Mouse (Mus musculus) embryonic facial prominence, embryonic 15.5 days (tissue): ENCODE measurements around the gene Olfr1448. TPM values are rescaled to one million over a fixed set of nuclear protein-coding genes. Genes with fewer than 3 reads are reported as not detected.
"Not testable (repeated sequence)": the region's sequence is repeated elsewhere in the genome, so short reads cannot be mapped to it uniquely, and the experiment has no call there.

Experiments
- ATAC-seq: fragments of 200-750 bp; cut with Nextera tagmentation; 2 replicates; pipeline ENCODE4 v1.8.0; 2017; ENCODE audit warnings: low read depth, moderate TSS enrichment; ENCODE audit not compliant: insufficient number of reproducible peaks, low FRiP score, low TSS enrichment
- H3K27ac ChIP-seq: fragments of 300-500 bp; sonication (generic); replicated peaks from 2 replicates; pipeline ENCODE4 v1.5.1; 2015; ENCODE audit warnings: mild to moderate bottlenecking, inconsistent platforms
- H3K27me3 ChIP-seq: fragments of 300-500 bp; sonication (generic); 2 replicates; pipeline ENCODE4 v1.6.1; 2015; ENCODE audit warnings: inconsistent platforms
- H3K36me3 ChIP-seq: fragments of 300-500 bp; sonication (generic); 2 replicates; pipeline ENCODE4 v1.6.1; 2015; ENCODE audit warnings: mild to moderate bottlenecking, inconsistent platforms
- H3K4me1 ChIP-seq: fragments of 300-500 bp; sonication (generic); 2 replicates; pipeline ENCODE4 v1.6.1; 2015; ENCODE audit warnings: inconsistent platforms
- H3K4me2 ChIP-seq: fragments of 300-500 bp; sonication (generic); replicated peaks from 2 replicates; pipeline ENCODE4 v1.6.1; 2015; ENCODE audit warnings: mild to moderate bottlenecking, inconsistent platforms
- H3K4me3 ChIP-seq: fragments of 300-500 bp; sonication (generic); replicated peaks from 2 replicates; pipeline ENCODE4 v1.5.1; 2015; ENCODE audit warnings: mild to moderate bottlenecking, inconsistent platforms
- H3K9ac ChIP-seq: fragments of 300-500 bp; sonication (generic); 2 replicates; pipeline ENCODE4 v1.6.1; 2015; ENCODE audit warnings: inconsistent platforms
- H3K9me3 ChIP-seq: fragments of 300-500 bp; sonication (generic); replicated peaks from 2 replicates; pipeline ENCODE4 v1.6.1; 2016; ENCODE audit warnings: inconsistent platforms
- WGBS: fragments of 180-500 bp; shearing (Covaris S2); methylation state at CpG from one replicate; pipeline ENCODE4 v1.1.7; 2015; 5-methylcytosine and 5-hydroxymethylcytosine counted together
- polyA plus RNA-seq: library from polyadenylated mRNA; unstranded; fragments of >200 nt; fragmentation: Nextera tagmentation; extraction: Ambion mirVana; gene quantifications from 2 replicates; pipeline ENCODE4 v1.2.1, GENCODE M21; 2015

Olfr1448 gene
- polyA plus RNA-seq, result 0.09 TPM in 1 of 2 replicates, not detected in the other

DNA sequence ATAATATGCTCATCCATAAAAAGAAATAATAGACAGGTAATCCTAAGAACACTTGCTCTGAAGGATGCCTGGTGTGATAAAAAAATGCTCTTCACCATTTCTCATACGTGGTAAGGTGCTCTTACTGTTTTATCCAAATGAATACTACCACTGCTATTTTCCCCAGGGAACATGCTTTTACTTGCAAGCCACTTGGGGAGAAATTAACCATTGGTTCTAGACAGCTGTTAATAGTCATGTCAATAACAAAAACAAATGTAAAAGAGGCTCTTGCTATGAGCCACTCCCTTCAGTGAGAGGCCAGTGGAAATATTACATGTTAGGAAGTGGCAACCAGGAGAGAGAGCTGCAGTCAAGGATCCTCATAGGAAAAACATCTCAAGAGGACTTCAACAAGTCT lies at the start of gene Olfr1448:
Gene Olfr1448 (minus strand): TSS at position 101 of the 400 bp plus-strand sequence.
- no peak within 1 kb of the TSS for H3K4me3 ChIP-seq
- H3K36me3 ChIP-seq, result no peaks in the 10 kb centered on the region
- H3K27me3 ChIP-seq, result no peaks in the 10 kb centered on the region
- no peaks in the 10 kb centered on the region for H3K4me1 ChIP-seq
- WGBS, result 72% methylated on average over 1 of the region's 1 CpGs
- ATAC-seq, result no peak
- H3K27ac ChIP-seq, result no peak within 1 kb of the TSS
- H3K4me2 ChIP-seq, result no peak within 1 kb of the TSS
- no peak within 1 kb of the TSS for H3K9ac ChIP-seq
- H3K9me3 ChIP-seq, result no peaks in the 10 kb centered on the region

DNA sequence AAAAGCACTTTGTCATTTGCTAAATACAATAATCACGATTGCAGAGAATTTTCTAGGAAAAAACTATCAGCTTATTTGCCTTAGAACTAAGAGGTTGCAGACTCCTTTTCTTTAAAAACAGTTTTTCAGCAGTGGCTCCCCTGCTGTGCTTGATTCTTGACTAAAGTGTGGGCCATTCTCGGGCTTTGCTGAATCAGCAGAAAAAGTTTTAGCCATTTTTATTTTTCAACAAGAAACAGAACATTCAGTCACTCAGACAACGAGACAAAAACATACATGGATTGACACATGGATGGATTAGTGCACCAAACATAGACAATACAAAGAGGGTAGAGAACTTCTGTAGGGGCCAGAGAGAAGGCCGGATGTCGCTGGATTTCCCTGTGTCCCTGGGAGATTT lies 45.9 kb upstream of the Olfr1448 start:
- H3K36me3 ChIP-seq, H3K9ac ChIP-seq, H3K4me2 ChIP-seq, H3K4me3 ChIP-seq, ATAC-seq, H3K9me3 ChIP-seq, H3K27ac ChIP-seq, H3K27me3 ChIP-seq, H3K4me1 ChIP-seq: not testable (repeated sequence)
- 79% methylated on average over 5 of the region's 5 CpGs for WGBS

DNA sequence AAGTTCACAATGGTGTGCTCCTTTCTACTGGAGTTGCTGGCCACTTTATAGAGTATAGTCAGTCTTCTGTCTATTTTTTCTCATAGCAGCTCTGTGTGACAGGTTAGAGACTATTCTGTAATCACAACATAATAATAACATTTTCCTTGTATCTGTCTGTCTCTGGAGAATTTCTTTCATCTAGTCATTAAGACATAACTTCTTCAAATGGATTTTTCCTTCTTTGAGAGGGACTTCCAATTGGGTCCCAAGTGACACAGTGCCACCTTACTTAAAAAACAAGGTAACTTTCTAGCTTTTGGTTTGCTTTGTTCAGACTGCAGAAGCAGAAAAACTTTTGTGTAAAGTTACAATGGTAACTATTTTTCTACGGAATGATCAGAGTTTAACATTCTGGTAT lies 25.7 kb upstream of the Olfr1448 start, which contains the start of gene Olfr1450:
Gene Olfr1450 (plus strand): TSS at position 301 of the 400 bp plus-strand sequence.
- Histone ChIP-seq H3K9me3 (no peaks in the 10 kb centered on the region), H3K27ac (no peak within 1 kb of the TSS), H3K27me3 (no peaks in the 10 kb centered on the region), H3K4me2 (no peak within 1 kb of the TSS), H3K4me1 (no peaks in the 10 kb centered on the region), H3K36me3 (no peaks in the 10 kb centered on the region), H3K4me3 (no peak within 1 kb of the TSS), H3K9ac (no peak within 1 kb of the TSS)
- no peak for ATAC-seq
- 89% methylated on average over 1 of the region's 1 CpGs for WGBS

DNA sequence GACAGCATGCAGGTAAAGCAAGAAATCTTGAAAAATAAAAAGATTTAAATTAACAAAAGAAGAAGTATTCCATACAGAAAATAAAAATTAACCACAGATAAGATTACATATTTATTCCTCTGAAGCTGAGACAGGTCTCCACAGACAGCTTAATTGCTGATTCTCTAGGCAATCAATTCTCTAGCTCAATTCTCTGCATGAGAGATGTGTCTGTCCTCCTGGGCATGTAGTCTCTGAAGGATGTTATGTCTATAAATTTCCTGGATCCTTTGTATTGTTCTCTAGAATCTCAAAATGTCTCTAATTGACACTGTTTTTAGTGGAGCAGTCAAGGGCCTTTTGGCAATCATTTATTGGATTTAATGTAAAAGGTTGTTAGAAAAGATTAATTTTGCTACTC lies 6.3 kb upstream of the Olfr1448 start, which contains the start of gene Olfr1449:
Gene Olfr1449 (plus strand): TSS at position 301 of the 400 bp plus-strand sequence.
- ATAC-seq, result no peak

DNA sequence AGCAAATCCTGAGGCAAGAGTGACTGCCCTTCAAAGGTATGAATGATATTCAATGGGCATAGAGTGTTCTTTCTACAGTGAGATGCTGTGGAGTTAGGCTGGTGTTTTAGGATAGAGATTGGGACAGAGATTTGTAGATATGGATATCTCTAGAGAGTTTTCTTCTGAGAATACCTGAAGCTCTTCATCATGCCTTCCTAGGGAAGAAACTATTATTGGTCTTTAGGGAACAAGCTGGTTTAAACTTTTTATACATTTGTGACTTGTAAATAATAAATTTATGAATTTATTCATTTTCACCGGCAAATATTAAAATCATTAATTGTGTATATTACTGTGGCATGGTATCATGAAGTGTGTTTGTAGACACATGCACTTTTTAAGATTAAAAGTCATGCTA lies 20.6 kb downstream of the Olfr1448 start, which contains the start of gene Olfr1447:
Gene Olfr1447 (minus strand): TSS at position 101 of the 400 bp plus-strand sequence.
- H3K9me3 ChIP-seq, result 0 out of 2 replicates have a peak, but pooled peaks cover under 1% of the 10 kb centered on the region
- no peak within 1 kb of the TSS for H3K27ac ChIP-seq
- no peak within 1 kb of the TSS for H3K4me3 ChIP-seq
- 90% methylated on average over 1 of the region's 1 CpGs for WGBS
- H3K36me3 ChIP-seq, result no peaks in the 10 kb centered on the region
- no peak within 1 kb of the TSS for H3K9ac ChIP-seq
- ATAC-seq, result no peak
- H3K4me1 ChIP-seq, result no peaks in the 10 kb centered on the region
- no peak within 1 kb of the TSS for H3K4me2 ChIP-seq
- H3K27me3 ChIP-seq, result no peaks in the 10 kb centered on the region

More for the DNA sequence above, 6.3 kb upstream of the Olfr1448 start, which contains the start of gene Olfr1449:
- H3K4me2 ChIP-seq, result no peak within 1 kb of the TSS
- no peaks in the 10 kb centered on the region for H3K4me1 ChIP-seq
- H3K9ac ChIP-seq, result no peak within 1 kb of the TSS
- H3K27me3 ChIP-seq, result no peaks in the 10 kb centered on the region
- H3K36me3 ChIP-seq, result no peaks in the 10 kb centered on the region
- no peaks in the 10 kb centered on the region; the same call in 1 of the 2 replicates for H3K9me3 ChIP-seq
- H3K27ac ChIP-seq, result no peak within 1 kb of the TSS
- no peak within 1 kb of the TSS for H3K4me3 ChIP-seq

DNA sequence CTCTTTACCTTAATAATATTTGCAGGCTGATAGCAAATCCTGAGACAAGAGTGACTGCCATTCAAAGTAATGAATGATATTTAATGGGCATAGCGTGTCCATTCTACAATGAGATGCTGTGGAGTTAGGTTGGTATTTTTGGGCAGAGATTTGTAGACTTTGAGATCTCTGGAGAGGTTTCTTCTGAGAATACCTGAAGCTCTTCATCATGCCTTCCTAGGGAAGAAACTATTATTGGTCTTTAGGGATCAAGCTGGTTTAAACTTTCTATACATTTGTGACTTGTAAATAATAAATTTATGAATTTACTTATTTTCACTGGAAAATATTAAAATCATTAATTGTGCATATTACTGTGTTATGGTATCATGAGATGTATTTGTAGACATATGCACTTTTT lies 30.8 kb downstream of the Olfr1448 start, which contains the start of gene Olfr1446:
Gene Olfr1446 (minus strand): TSS at position 101 of the 400 bp plus-strand sequence.
- no peaks in the 10 kb centered on the region for H3K27me3 ChIP-seq
- no peak for ATAC-seq
- H3K4me3 ChIP-seq, result no peak within 1 kb of the TSS
- whole genome bisulfite sequencing, result 85% methylated on average over 1 of the region's 1 CpGs
- H3K4me1 ChIP-seq, result no peaks in the 10 kb centered on the region
- no peak within 1 kb of the TSS for H3K9ac ChIP-seq
- no peak within 1 kb of the TSS for H3K4me2 ChIP-seq
- no peaks in the 10 kb centered on the region for H3K36me3 ChIP-seq
- no peaks in the 10 kb centered on the region for H3K9me3 ChIP-seq
- no peak within 1 kb of the TSS for H3K27ac ChIP-seq

DNA sequence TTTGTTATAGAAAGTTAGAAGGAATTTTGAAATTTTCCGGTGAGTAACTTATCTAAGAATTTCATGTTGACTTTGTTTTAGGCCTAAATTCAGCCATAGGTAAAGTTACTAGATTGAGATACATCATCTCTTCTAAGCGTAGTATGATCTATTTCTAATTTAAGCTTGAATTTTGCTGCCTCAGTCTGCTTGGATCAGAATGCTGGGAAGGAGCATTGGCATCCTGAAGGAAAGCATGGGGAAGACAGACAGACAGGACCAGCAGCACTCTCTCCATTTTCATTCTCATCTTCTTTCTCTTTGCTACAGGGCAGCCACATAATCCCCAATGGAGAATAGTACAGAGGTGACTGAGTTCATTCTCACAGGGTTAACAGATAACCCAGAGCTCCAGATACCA lies 40.7 kb downstream of the Olfr1448 start, which contains the start of gene Olfr1445:
Gene Olfr1445 (plus strand): TSS at position 301 of the 400 bp plus-strand sequence.
- no peak for ATAC-seq
- Histone ChIP-seq H3K4me2 (no peak within 1 kb of the TSS), H3K36me3 (no peaks in the 10 kb centered on the region), H3K4me1 (no peaks in the 10 kb centered on the region), H3K4me3 (no peak within 1 kb of the TSS), H3K9me3 (no peaks in the 10 kb centered on the region), H3K27ac (no peak within 1 kb of the TSS), H3K27me3 (no peaks in the 10 kb centered on the region), H3K9ac (no peak within 1 kb of the TSS)
- 82% methylated on average over 2 of the region's 2 CpGs for WGBS

Other genes starting within 250 kb of the Olfr1448 start
- not detected in 2 replicates for gene Olfr1443, start 246.3 kb downstream of the Olfr1448 start, polyA plus RNA-seq
- gene Keg1, start 228.6 kb downstream of the Olfr1448 start, polyA plus RNA-seq, result not detected in 2 replicates
- gene Cntf, start 158.8 kb downstream of the Olfr1448 start, polyA plus RNA-seq, result 1.3 and 1.4 TPM in 2 replicates
- 14.3 and 15.0 TPM in 2 replicates for gene Zfp91, start 128.3 kb downstream of the Olfr1448 start, polyA plus RNA-seq
- 5.2 and 5.3 TPM in 2 replicates for gene Lpxn, start 128.2 kb downstream of the Olfr1448 start, polyA plus RNA-seq
- gene Gm5244, start 77.7 kb downstream of the Olfr1448 start, polyA plus RNA-seq, result not detected in 2 replicates
- gene Olfr1444, start 67.1 kb downstream of the Olfr1448 start, polyA plus RNA-seq, result not detected in 2 replicates
- gene Olfr1445, start 40.6 kb downstream of the Olfr1448 start, polyA plus RNA-seq, result not detected in 2 replicates
- gene Olfr1446, start 30.9 kb downstream of the Olfr1448 start, polyA plus RNA-seq, result 0.11 and 0.23 TPM in 2 replicates
- 0.07 TPM in 1 of 2 replicates, not detected in the other for gene Olfr1447, start 20.7 kb downstream of the Olfr1448 start, polyA plus RNA-seq
- not detected in 2 replicates for gene Olfr1449, start 6.4 kb upstream of the Olfr1448 start, polyA plus RNA-seq
- gene Olfr1450, start 25.8 kb upstream of the Olfr1448 start, polyA plus RNA-seq, result not detected in 2 replicates
- gene Olfr1451, start 70.6 kb upstream of the Olfr1448 start, polyA plus RNA-seq, result not detected in 2 replicates
- gene Olfr1453, start 103.9 kb upstream of the Olfr1448 start, polyA plus RNA-seq, result not detected in 2 replicates
- gene Olfr1454, start 136.2 kb upstream of the Olfr1448 start, polyA plus RNA-seq, result not detected in 2 replicates
- not detected in 2 replicates for gene Olfr1457, start 173.5 kb upstream of the Olfr1448 start, polyA plus RNA-seq
- not detected in 2 replicates for gene Olfr1458, start 182.4 kb upstream of the Olfr1448 start, polyA plus RNA-seq
- gene Olfr1459, start 225.1 kb upstream of the Olfr1448 start, polyA plus RNA-seq, result not detected in 2 replicates
- gene Olfr1461, start 238.6 kb upstream of the Olfr1448 start, polyA plus RNA-seq, result not detected in 2 replicates